In the genomic region with DNA sequence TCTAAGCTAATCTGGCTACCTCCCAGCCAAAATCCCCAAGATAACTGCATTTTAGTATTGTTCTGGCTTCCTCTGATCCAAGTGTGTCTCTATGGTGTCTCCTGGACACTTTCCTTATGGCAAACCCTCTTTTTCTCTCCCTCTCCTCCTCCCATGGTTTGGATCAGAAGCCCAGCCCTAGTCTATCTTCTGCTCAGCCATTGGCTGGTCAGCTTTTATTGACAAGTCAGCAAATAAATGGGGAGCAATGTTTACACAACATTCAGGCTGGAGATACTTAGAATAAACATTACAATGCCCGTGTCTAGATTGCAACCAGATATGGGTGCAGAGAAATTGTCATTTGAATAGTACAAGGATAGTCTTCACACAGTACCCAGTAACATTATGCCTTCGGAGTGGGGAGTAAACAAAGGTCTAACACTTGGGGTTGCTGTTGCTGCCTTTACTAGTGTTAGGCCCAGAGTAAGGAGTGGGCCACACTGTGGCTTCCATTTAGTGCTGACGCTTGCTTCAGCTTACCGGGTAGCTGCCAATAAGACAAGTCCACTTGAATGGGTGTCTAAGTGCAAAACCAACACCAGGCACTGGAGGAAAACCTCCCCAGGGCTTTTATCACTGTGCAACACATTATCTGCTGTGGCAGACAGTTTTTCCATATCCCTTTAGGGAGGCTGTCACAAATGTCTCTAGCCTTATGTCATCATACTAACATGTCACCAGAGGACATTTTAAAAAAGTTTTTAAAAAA, we compare ENCODE assay signal across 12 mouse cellular contexts. TPM values are rescaled to one million over a fixed set of nuclear protein-coding genes. Genes with fewer than 3 reads are reported as not detected.
DNase-seq lines count a peak whose midpoint lies in the region; ATAC-seq and TF ChIP-seq lines count a peak whose summit lies in the region.
"Had no signal": no experiment of that assay in that cellular context is flagged by ENCODE, and none has a peak within 500 bp of the region (broad histone marks: within the 10 kb centered on the region; RNA-seq: fewer than 3 reads in every experiment).

No protein-coding gene starts in this region.

- peak; percentile 68; the same call in 1 of the 2 replicates for ATAC-seq in heart, embryonic 16.5 days (replicated peaks; ENCODE audit: extremely low read depth, insufficient read depth, low FRiP score)
- ATAC-seq in megakaryocyte-erythroid progenitor cell, adult 5-6 weeks (replicated peaks; ENCODE audit: low FRiP score, low TSS enrichment, poor library complexity, severe bottlenecking) = peak; percentile 96
- no peak for ATAC-seq in CD4-positive, CD25-positive, alpha-beta regulatory T cell, adult 4 months
- no peak for ATAC-seq in inflammation-experienced regulatory T-cells, adult 6 months

- H3K4me2 ChIP-seq in heart, embryonic 16.5 days (ENCODE audit: low read depth, low read length) = no peak overlapping the region
- H3K4me2 ChIP-seq: limb, embryonic 12.5 days had no signal

- 37% methylated on average over 4 of the region's 4 CpGs for WGBS in heart, embryonic 16.5 days
- WGBS in bone marrow, adult 2 months = 56% methylated on average over 4 of the region's 4 CpGs
- WGBS in liver, adult 2 months = 33% methylated on average over 4 of the region's 4 CpGs

- no peak overlapping the region for H3K9ac ChIP-seq in heart, embryonic 16.5 days (ENCODE audit: low read length)
- no peak overlapping the region for H3K9ac ChIP-seq in liver, adult 2 months (ENCODE audit: low read depth, low read length)
- H3K9ac ChIP-seq: limb, embryonic 12.5 days had no signal

- H3K27me3 ChIP-seq in heart, embryonic 16.5 days (ENCODE audit: control insufficient read depth, insufficient read depth, low read length) = no peaks in the 10 kb centered on the region
- H3K27me3 ChIP-seq in liver, adult 2 months (ENCODE audit: control insufficient read depth, insufficient read depth, low read length) = no peaks in the 10 kb centered on the region
- H3K27me3 ChIP-seq: limb, embryonic 12.5 days had no signal

- peaks cover 14% of the 10 kb centered on the region for H3K4me1 ChIP-seq in heart, embryonic 16.5 days (ENCODE audit: control insufficient read depth, insufficient read depth, low read length)
- H3K4me1 ChIP-seq in bone marrow, adult 2 months (ENCODE audit: control insufficient read depth, insufficient read depth, low read length) = peaks cover 2% of the 10 kb centered on the region
- peaks cover 2% of the 10 kb centered on the region; the same call in 1 of the 2 replicates for H3K4me1 ChIP-seq in liver, adult 2 months (ENCODE audit: control insufficient read depth, insufficient read depth, low read length)
- H3K4me1 ChIP-seq: limb, embryonic 12.5 days had no signal

- no peak for TF ChIP-seq CTCF in bone marrow, adult 2 months (IDR thresholded peaks at IDR 0.05; ENCODE audit: control insufficient read depth, insufficient read depth, low read length)
- no peak for TF ChIP-seq CTCF in liver, adult 2 months (IDR thresholded peaks at IDR 0.05; ENCODE audit: low read depth, low read length)

- TF ChIP-seq POLR2A in bone marrow, adult 2 months (IDR thresholded peaks at IDR 0.05; ENCODE audit: borderline replicate concordance, control insufficient read depth, low read depth, low read length) = no peak
- no peak for TF ChIP-seq POLR2A in liver, adult 2 months (IDR thresholded peaks at IDR 0.05; ENCODE audit: extremely low read depth, insufficient read depth, low read length)

- no peak for DNase-seq in heart, adult 18-20 months
- DNase-seq in liver, adult 2 months (ENCODE audit: extremely low read depth, low read depth, low spot score) = peak; percentile 48
- DNase-seq in gastrocnemius, adult 8-10 months (ENCODE audit: low spot score in 2 of 2) = no peak
- DNase-seq: cerebellum, adult 18-20 months; gastrocnemius, adult 2 months had no signal

- no peaks in the 10 kb centered on the region for H3K36me3 ChIP-seq in heart, embryonic 16.5 days (ENCODE audit: control insufficient read depth, insufficient read depth)
- no peaks in the 10 kb centered on the region for H3K36me3 ChIP-seq in liver, adult 2 months (ENCODE audit: control insufficient read depth, insufficient read depth, low read length)
- H3K36me3 ChIP-seq: limb, embryonic 12.5 days had no signal

- no peaks in the 10 kb centered on the region for H3K9me3 ChIP-seq in heart, embryonic 16.5 days (replicated peaks; ENCODE audit: control insufficient read depth, low read length)
- H3K9me3 ChIP-seq: limb, embryonic 12.5 days had no signal

- H3K4me3 ChIP-seq in heart, embryonic 16.5 days (ENCODE audit: low read length) = no peak overlapping the region
- no peak overlapping the region for H3K4me3 ChIP-seq in bone marrow, adult 2 months (replicated peaks; ENCODE audit: control insufficient read depth, low read depth, low read length)
- no peak overlapping the region for H3K4me3 ChIP-seq in liver, adult 2 months (ENCODE audit: insufficient read depth, low read depth, low read length)
- H3K4me3 ChIP-seq: gastrocnemius, adult 2 months; limb, embryonic 12.5 days had no signal

- H3K27ac ChIP-seq in heart, embryonic 16.5 days (ENCODE audit: low read length) = peak overlapping the region; percentile 30
- H3K27ac ChIP-seq in bone marrow, adult 2 months (ENCODE audit: control insufficient read depth, insufficient read depth, low read depth, low read length, poor library complexity) = peak overlapping the region; percentile 74
- no peak overlapping the region for H3K27ac ChIP-seq in liver, adult 2 months (replicated peaks; ENCODE audit: insufficient read depth, low read depth, low read length)
- H3K27ac ChIP-seq: gastrocnemius, adult 2 months; limb, embryonic 12.5 days had no signal

- no peaks in the 10 kb centered on the region for H3K79me2 ChIP-seq in liver, adult 2 months (ENCODE audit: control insufficient read depth, insufficient read depth, low read length)

RNA-seq across cellular contexts. Expression of gene Pla2g16, which starts 5.5 kb away (rescaled TPM):
- 51.4 and 53.0 TPM in 2 replicates for polyA plus RNA-seq in heart, embryonic 16.5 days (2015; fragmentation: Nextera tagmentation; extraction: Ambion mirVana)
- 100 to 1,000 TPM; 122 to 149 TPM for total RNA-seq in heart, adult 18-20 months (2021)
- polyA plus RNA-seq in bone marrow, adult 2 months (2011; ENCODE audit: insufficient read depth, insufficient read length, low replicate concordance, missing spikeins) = 23.4 and 49.5 TPM in 2 replicates
- 6.3 and 9.7 TPM in 2 replicates for total RNA-seq in liver, adult 2 months (2014; rRNA removed)
- 4.3 and 6.5 TPM in 2 replicates for polyA plus RNA-seq in liver, adult 2 months (2012; rRNA removed)
- 29.6 and 32.5 TPM in 2 replicates for total RNA-seq in megakaryocyte-erythroid progenitor cell, adult 5-6 weeks (2014; fragmentation: Nextera tagmentation)
- total RNA-seq in megakaryocyte-erythroid progenitor cell, adult 5-6 weeks (2017) = 25.6 and 37.9 TPM in 2 replicates
- 100 to 1,000 TPM in 2 of 4 experiments, 10 to 100 TPM in 2; 97.9 to 127 (median 108) TPM for total RNA-seq in gastrocnemius, adult 8-10 months (2022)
- 10 to 100 TPM; 77.8 to 93.3 TPM for polyA plus RNA-seq in CD4-positive, CD25-positive, alpha-beta regulatory T cell, adult 4 months (2017; shearing (Covaris generic))
- polyA plus RNA-seq in inflammation-experienced regulatory T-cells, adult 6 months (2017; shearing (Covaris generic)) = 10 to 100 TPM; 69.4 to 97.5 (median 81.1) TPM

RNA-seq across cellular contexts. Expression of gene Lgals12, which starts 55.3 kb away (rescaled TPM):
- polyA plus RNA-seq in heart, embryonic 16.5 days (2015; fragmentation: Nextera tagmentation; extraction: Ambion mirVana) = 0.20 and 0.21 TPM in 2 replicates
- total RNA-seq in heart, adult 18-20 months (2021) = 1 to 10 TPM in 1 of 2 experiments, under 1 TPM in 1; 0.35 to 3.4 TPM
- polyA plus RNA-seq in bone marrow, adult 2 months (2011; ENCODE audit: insufficient read depth, insufficient read length, low replicate concordance, missing spikeins) = not detected in 2 replicates
- total RNA-seq in liver, adult 2 months (2014; rRNA removed) = not detected in 2 replicates
- not detected in 2 replicates for polyA plus RNA-seq in liver, adult 2 months (2012; rRNA removed)
- not detected in 2 replicates for total RNA-seq in megakaryocyte-erythroid progenitor cell, adult 5-6 weeks (2014; fragmentation: Nextera tagmentation)
- total RNA-seq in megakaryocyte-erythroid progenitor cell, adult 5-6 weeks (2017) = not detected in 2 replicates
- total RNA-seq in gastrocnemius, adult 8-10 months (2022) = 1 to 10 TPM in 2 of 4 experiments, under 1 TPM in 2; 0.46 to 2.0 (median 1.2) TPM
- polyA plus RNA-seq in CD4-positive, CD25-positive, alpha-beta regulatory T cell, adult 4 months (2017; shearing (Covaris generic)) = not detected
- not detected for polyA plus RNA-seq in inflammation-experienced regulatory T-cells, adult 6 months (2017; shearing (Covaris generic))
- total RNA-seq: monocyte, adult 5-6 weeks had no signal

RNA-seq across cellular contexts. Expression of gene Atl3, which starts 57.9 kb away (rescaled TPM):
- 9.2 and 10.3 TPM in 2 replicates for polyA plus RNA-seq in heart, embryonic 16.5 days (2015; fragmentation: Nextera tagmentation; extraction: Ambion mirVana)
- total RNA-seq in heart, adult 18-20 months (2021) = 10 to 100 TPM; 12.6 to 17.2 TPM
- polyA plus RNA-seq in bone marrow, adult 2 months (2011; ENCODE audit: insufficient read depth, insufficient read length, low replicate concordance, missing spikeins) = 15.1 and 16.3 TPM in 2 replicates
- 69.9 and 74.5 TPM in 2 replicates for total RNA-seq in liver, adult 2 months (2014; rRNA removed)
- 16.5 and 19.4 TPM in 2 replicates for polyA plus RNA-seq in liver, adult 2 months (2012; rRNA removed)
- 59.2 and 60.3 TPM in 2 replicates for total RNA-seq in megakaryocyte-erythroid progenitor cell, adult 5-6 weeks (2014; fragmentation: Nextera tagmentation)
- 73.8 and 99.0 TPM in 2 replicates for total RNA-seq in megakaryocyte-erythroid progenitor cell, adult 5-6 weeks (2017)
- 1 to 10 TPM; 5.6 to 8.0 (median 7.1) TPM for total RNA-seq in gastrocnemius, adult 8-10 months (2022)
- 10 to 100 TPM; 20.8 to 22.4 TPM for polyA plus RNA-seq in CD4-positive, CD25-positive, alpha-beta regulatory T cell, adult 4 months (2017; shearing (Covaris generic))
- 10 to 100 TPM; 21.2 to 26.6 (median 26.2) TPM for polyA plus RNA-seq in inflammation-experienced regulatory T-cells, adult 6 months (2017; shearing (Covaris generic))

Comparison
In these comparisons a context has a peak if more than half of its experiments do, and no peak if none do; other contexts are left out.
1. ATAC-seq: peak in heart, embryonic 16.5 days (single experiment) and megakaryocyte-erythroid progenitor cell, adult 5-6 weeks (single experiment); none in CD4-positive, CD25-positive, alpha-beta regulatory T cell, adult 4 months (single experiment) and inflammation-experienced regulatory T-cells, adult 6 months (single experiment).